Mouse (Mus musculus): ENCODE measurements around the gene Ubfd1. TPM values are rescaled to one million over a fixed set of nuclear protein-coding genes. Genes with fewer than 3 reads are reported as not detected.
A peak's percentile ranks its signal among the peaks of the same experiment; 100 is the strongest.
"Not testable (repeated sequence)": the region's sequence is repeated elsewhere in the genome, so short reads cannot be mapped to it uniquely, and the experiment has no call there.

Ubfd1 gene
- total RNA-seq, 2 experiments from 2014 or later: 82.6 to 87.1 TPM

- no peak for DNase-seq
- intact Hi-C loops (cut with DNase I): no loop called here
Observed at GRCm38 (mm10) chr7:122079798-122080554, 13.0 kb downstream of the Ubfd1 start.

DNA sequence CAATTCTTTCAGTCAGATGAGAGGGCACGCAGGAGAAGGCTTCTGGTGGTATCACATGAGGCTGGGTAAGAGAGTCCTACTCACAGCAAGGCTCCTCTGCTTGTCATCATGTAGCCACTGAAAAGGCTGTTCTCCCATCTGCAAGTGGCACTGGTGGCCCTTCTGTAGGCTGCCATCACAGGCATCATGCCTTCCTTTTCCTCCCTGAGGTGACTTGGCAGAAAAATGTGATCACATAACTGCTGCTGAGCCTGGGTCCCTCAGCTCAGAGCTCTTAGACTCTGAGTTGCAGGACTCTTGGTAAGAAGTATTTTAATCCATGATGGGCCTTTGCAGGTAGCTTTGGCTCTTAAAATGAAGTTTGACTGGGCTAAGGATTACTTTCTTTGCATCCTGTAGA, 14.1 kb downstream of the Ubfd1 start:
- DNase-seq: no peak

DNA sequence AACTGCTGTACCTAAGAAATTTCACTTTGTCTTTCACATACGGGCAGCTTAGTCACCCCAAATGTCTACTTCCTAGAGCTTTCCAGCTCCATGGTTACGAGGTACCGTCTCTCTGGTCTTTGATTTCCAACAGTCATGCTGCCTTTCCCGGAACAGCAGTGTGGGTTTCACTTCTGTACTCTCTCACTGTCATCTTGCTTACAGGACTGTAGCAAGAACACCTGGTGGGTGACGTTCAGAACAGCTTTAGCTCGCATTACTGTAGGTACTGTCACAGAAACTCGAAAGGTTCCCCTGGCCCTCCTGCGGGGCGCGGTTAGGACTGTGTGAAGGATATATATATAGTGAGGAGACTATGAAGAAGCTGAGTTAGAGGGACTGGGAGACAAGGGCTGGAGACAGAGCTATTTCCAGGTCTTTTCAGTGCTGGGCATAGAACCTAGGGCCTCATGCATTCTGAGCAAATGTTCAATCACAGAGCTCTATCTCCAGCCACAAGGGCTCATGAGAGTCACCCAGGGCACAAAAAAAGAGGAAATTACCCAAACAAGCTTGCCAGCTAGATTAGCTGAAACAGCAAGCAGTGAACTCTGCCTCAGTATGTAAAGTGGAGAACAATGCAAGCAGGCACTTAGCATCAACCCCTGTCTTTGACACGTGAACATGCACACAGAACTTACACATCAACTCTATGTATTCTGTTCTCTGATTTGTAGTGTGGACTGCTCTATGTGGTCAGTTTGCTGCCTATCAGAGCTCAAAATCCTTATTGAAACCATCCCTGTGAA, 20.4 kb downstream of the Ubfd1 start:
- intact Hi-C loops (cut with DNase I): no loop called here
- DNase-seq: no peak

More for the DNA sequence above, 14.1 kb downstream of the Ubfd1 start:
- intact Hi-C loops (cut with DNase I): no loop called here

GRCm38 (mm10) chr7:122094564-122095330, 27.8 kb downstream of the Ubfd1 start:
- no peak for DNase-seq
- intact Hi-C loops (cut with DNase I): no loop called here

- intact Hi-C loops (cut with DNase I): no loop called here
- no peak for DNase-seq
Observed at GRCm38 (mm10) chr7:122098009-122098408, 31.0 kb downstream of the Ubfd1 start.

DNA sequence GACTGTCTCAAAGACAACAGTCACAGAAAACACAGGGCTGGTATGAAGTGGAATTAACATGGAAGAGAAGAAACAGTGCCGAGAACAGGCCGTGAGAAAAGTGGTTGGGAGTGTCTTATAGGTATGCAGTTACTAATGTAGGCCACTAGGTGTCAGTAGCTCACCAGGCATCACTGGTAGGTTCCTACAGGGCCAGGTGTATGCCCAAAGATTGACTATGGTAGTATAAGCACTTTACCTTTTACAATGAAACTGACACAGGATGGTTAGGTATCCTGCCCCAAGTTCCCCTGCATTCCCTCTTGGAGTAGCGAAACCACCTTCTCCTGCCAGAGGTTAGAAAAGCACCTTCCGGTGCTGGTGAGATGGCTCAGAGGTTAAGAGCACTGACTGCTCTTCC, 32.2 kb downstream of the Ubfd1 start:
- intact Hi-C loops (cut with DNase I): no loop called here
- peak; percentile 10 for DNase-seq

DNA sequence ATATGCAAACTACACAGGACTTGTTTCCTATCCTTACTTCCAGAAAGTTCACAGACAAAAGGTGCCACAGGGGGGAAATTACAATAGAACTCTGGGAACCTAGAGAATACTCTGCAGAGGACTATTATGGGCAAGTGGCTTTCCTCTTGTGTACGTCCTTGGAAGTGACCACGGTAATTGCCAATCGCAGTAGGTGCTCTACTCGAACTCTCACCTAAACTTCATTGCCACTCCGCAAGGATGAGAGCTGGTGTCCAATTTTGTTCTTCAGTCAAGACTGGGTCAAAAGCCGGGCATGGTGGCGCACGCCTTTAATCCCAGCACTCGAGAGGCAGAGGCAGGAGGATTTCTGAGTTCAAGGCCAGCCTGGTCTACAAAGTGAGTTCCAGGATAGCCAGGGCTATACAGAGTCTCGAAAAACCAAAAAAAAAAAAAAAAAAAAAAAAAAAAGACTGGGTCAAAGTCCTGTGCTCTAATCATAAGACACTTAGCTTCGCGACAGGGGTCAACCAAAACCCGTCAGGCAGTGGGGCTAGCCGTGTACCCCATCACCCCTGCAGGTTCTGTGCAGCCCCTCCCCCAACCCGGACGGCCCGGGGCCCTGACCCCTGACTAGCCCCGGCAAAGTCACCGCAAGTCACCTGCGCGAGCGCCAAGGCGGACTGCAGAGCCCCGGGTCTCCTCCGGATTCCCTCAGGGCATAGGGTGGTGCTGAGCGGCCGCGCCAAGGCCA, 34.2 kb downstream of the Ubfd1 start:
- DNase-seq; intact Hi-C loops (cut with DNase I): not testable (repeated sequence)

DNA sequence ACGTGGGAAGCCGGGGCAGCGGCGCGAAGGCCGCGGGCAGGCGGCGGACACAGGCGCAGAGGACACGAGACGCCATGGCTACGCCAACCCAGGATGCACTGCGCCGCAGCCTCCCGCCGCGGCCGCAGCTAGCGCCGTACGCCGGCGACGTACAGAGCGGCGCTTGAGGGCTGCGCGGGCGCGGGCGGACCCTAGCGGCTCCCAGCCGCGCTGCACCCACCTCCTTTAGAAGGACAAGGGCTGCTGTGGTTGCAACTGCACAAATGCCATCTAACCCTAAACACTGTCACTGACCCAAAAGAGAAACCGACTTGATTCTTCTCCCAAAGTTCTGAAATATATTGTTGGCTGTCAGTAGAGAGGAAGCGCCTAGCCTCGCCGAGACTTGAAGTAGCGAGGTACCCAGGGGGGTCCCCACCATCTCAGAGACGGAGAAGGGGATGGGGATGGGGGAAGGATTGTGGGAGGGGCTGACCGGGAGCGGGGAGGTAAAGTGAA, 34.8 kb downstream of the Ubfd1 start, which contains the start of gene Ndufab1:
Gene Ndufab1, minus strand, starts transcription at position 140 of the 498 bp plus-strand sequence.
- DNase-seq: peak; percentile 86
- intact Hi-C loops (cut with DNase I): no loop called here

- intact Hi-C loops (cut with DNase I): no loop called here
- no peak for DNase-seq
Observed at GRCm38 (mm10) chr7:122108206-122108605, 41.2 kb downstream of the Ubfd1 start.

GRCm38 (mm10) chr7:122123518-122123917, 56.5 kb downstream of the Ubfd1 start:
- no peak for DNase-seq
- intact Hi-C loops (cut with DNase I): no loop called here

DNA sequence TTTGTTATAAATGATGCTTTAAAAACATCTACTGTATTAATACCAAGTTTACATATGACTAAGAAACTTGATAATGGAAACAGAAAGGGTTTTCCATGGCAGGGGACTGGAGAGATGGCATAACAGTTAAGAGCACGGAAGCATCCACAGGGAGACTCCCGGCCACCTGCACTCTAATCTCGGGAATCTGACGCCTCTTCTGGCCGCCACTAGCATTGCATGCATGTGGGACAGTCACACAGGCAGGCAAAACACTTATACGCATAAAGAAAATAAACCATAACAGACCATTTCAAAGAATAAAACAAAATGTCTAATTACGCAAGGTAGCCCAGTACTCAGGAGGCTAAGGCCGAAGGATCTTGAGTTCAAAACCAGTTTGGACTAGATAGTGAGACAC, 58.7 kb downstream of the Ubfd1 start:
- DNase-seq: no peak
- intact Hi-C loops (cut with DNase I): no loop called here

- DNase-seq: no peak
- intact Hi-C loops (cut with DNase I): no loop called here
Observed at GRCm38 (mm10) chr7:122126946-122127345, 60.0 kb downstream of the Ubfd1 start.

Other genes with a start within 250 kb of the Ubfd1 start
- under 1 TPM in 1 of 2 experiments, not detected in 1; 0.22 TPM for gene Scnn1b, start 202.1 kb upstream of the Ubfd1 start, total RNA-seq (2021)
- gene Cog7, start 85.5 kb upstream of the Ubfd1 start, total RNA-seq (2021): 10 to 100 TPM; 24.5 to 26.2 TPM
- 10 to 100 TPM; 57.3 to 57.4 TPM for gene Gga2, start 46.0 kb upstream of the Ubfd1 start, total RNA-seq (2021)
- gene Ears2, start 88 bp downstream of the Ubfd1 start, total RNA-seq (2021): 1 to 10 TPM; 8.9 to 9.8 TPM
- 100 to 1,000 TPM; 202 to 220 TPM for gene Ndufab1, start 34.7 kb downstream of the Ubfd1 start, total RNA-seq (2021)
- 1 to 10 TPM; 2.8 to 3.8 TPM for gene Palb2, start 65.8 kb downstream of the Ubfd1 start, total RNA-seq (2021)
- 10 to 100 TPM; 96.5 to 96.6 TPM for gene Dctn5, start 65.9 kb downstream of the Ubfd1 start, total RNA-seq (2021)
- gene Plk1, start 92.3 kb downstream of the Ubfd1 start, total RNA-seq (2021): 1 to 10 TPM; 6.2 to 6.5 TPM
- gene Ern2, start 119.0 kb downstream of the Ubfd1 start, total RNA-seq (2021): 1 to 10 TPM; 2.8 to 3.1 TPM
- 1 to 10 TPM; 1.2 to 1.9 TPM for gene Chp2, start 152.3 kb downstream of the Ubfd1 start, total RNA-seq (2021)
- 100 to 1,000 TPM; 365 to 390 TPM for gene Prkcb, start 221.6 kb downstream of the Ubfd1 start, total RNA-seq (2021)